Mouse (Mus musculus) C2C12 (cell line): ENCODE measurements at regions not wholly inside any gene's neighbourhood (a gene's known extent, or its start where the extent isn't known, plus 50 kb on each side); places are given as distances from the start of the nearest gene placed in this dataset.

ENCODE experiments used
- CTCF ChIP-seq: IDR thresholded peaks from one replicate; pipeline ENCODE4 v1.5.1; 2011; ENCODE audit not compliant: control insufficient read depth, insufficient read depth, insufficient read length
- FOSL1 ChIP-seq: IDR thresholded peaks from one replicate; pipeline ENCODE4 v1.8.0; 2011; ENCODE audit warnings: mild to moderate bottlenecking, low read length; ENCODE audit not compliant: poor library complexity, insufficient read depth, severe bottlenecking
- MAX ChIP-seq: IDR thresholded peaks from one replicate; pipeline ENCODE4 v1.6.1; 2011; ENCODE audit warnings: mild to moderate bottlenecking, control low read depth
- USF1 ChIP-seq: IDR thresholded peaks from one replicate; pipeline ENCODE4 v1.6.1; 2011; ENCODE audit warnings: low read depth, mild to moderate bottlenecking, control low read depth, moderate library complexity

DNA sequence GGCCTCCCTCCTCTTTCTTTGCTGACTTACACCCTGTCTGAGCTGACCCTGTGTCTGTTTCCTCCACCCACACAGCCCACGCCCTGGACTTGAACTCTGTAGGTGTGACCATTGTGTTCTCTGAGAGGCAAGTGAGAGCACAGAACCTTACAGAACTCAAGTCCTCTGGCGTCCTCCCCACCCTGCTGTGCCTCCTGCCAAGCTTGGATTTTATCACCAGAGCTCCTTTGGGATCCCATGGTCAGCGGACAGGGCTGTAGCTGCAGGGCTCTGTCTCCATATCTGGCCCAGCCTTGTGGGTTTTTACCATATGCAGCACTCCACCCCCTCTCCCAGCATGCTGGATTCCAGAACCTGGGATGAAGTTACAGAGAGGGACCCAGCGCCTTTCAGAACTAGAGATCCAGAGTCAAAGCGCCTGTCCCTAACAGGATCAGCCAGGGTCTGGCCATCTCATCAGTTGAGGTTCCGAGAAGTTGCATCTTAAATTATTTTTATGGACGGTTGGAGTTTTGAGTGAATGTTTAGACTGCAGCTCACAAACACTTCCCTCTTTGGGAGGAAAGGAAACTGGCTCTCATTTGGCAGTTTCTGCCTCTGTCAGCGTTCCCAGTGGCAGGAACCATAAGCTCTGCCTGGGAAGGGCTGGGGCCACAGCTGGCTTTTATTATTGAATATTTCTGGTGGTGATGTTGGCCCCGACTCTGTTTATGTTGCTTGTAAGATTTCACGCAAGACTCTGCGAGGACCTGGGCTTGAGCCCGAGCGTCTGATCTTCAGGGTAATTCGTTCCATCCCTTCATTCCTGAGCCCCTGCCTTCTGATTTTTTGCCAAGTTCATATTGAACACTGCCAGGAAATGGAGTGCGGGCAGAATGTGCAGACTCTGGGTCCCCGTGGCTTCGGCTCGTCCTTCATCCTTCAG is 75.8 kb upstream of the Pmepa1 start:
- TF ChIP-seq CTCF (no peak), FOSL1 (no peak), MAX (no peak), USF1 (no peak)
